Mouse (Mus musculus) MEL (cell line): ENCODE measurements around the gene Xrcc3. TPM values are rescaled to one million over a fixed set of nuclear protein-coding genes. Genes with fewer than 3 reads are reported as not detected.

Experiments
- DNase-seq: peaks from one replicate; pipeline ENCODE4 v3.0.0; 2011; ENCODE audit warnings: low read depth, low spot score
- H3K27ac ChIP-seq: 2 replicates; pipeline ENCODE4 v1.5.1; 2012; ENCODE audit warnings: low read depth, mild to moderate bottlenecking, control low read depth, low read length, moderate library complexity; ENCODE audit not compliant: control insufficient read depth
- H3K27me3 ChIP-seq, 2 experiments: fragments of 150-350 bp in 1 of 2; sonication (generic) in 1 of 2; 2 replicates each; pipeline ENCODE4 v1.6.1; 2012; ENCODE audit warnings: low read length in 2 of 2, mild to moderate bottlenecking in 2 of 2, improper control_type of control experiment in 1 of 2, moderate library complexity in 1 of 2; ENCODE audit not compliant: insufficient read depth in 2 of 2, control insufficient read depth in 1 of 2
- H3K36me3 ChIP-seq, 2 experiments: 2 replicates each; pipeline ENCODE4 v1.6.1; 2012 to 2014; ENCODE audit warnings: low read length in 2 of 2, improper control_type of control experiment in 1 of 2, inconsistent platforms in 1 of 2, mild to moderate bottlenecking in 1 of 2; ENCODE audit not compliant: insufficient read depth in 2 of 2, control insufficient read depth in 1 of 2
- H3K4me1 ChIP-seq, 2 experiments: fragments of 150-350 bp in 1 of 2; sonication (generic) in 1 of 2; 2 replicates each; pipeline ENCODE4 v1.6.1; 2012; ENCODE audit warnings: low read length in 2 of 2, improper control_type of control experiment in 1 of 2, mild to moderate bottlenecking in 1 of 2; ENCODE audit not compliant: insufficient read depth in 2 of 2, control insufficient read depth in 1 of 2
- H3K4me3 ChIP-seq, 2 experiments: fragments of 150-350 bp in 1 of 2; sonication (generic) in 1 of 2; 2 replicates each; pipeline ENCODE4 v1.5.1; 2012; ENCODE audit warnings: low read depth in 2 of 2, low read length in 2 of 2, mild to moderate bottlenecking in 2 of 2, moderate library complexity in 2 of 2, control low read depth in 1 of 2, improper control_type of control experiment in 1 of 2; ENCODE audit not compliant: control insufficient read depth in 1 of 2, insufficient read depth in 1 of 2
- H3K79me2 ChIP-seq: 2 replicates; pipeline ENCODE4 v1.6.1; 2012; ENCODE audit warnings: mild to moderate bottlenecking, low read length, moderate library complexity; ENCODE audit not compliant: control insufficient read depth, poor library complexity, insufficient read depth
- H3K9ac ChIP-seq: 2 replicates; pipeline ENCODE4 v1.6.1; 2012; ENCODE audit warnings: low read depth, mild to moderate bottlenecking, control low read depth, low read length, moderate library complexity; ENCODE audit not compliant: control insufficient read depth, poor library complexity, severe bottlenecking
- H3K9me3 ChIP-seq: fragments of 150-350 bp; sonication (generic); replicated peaks from 2 replicates; pipeline ENCODE4 v1.6.1; 2012; ENCODE audit warnings: mild to moderate bottlenecking, low read length, improper control_type of control experiment, moderate library complexity; ENCODE audit not compliant: insufficient read depth
- BHLHE40 ChIP-seq: IDR thresholded peaks from 2 replicates; pipeline ENCODE4 v1.6.1; 2012; ENCODE audit warnings: low read depth, mild to moderate bottlenecking, inconsistent platforms, low read length, improper control_type of control experiment, borderline replicate concordance
- ETS1 ChIP-seq: IDR thresholded peaks from 2 replicates; pipeline ENCODE4 v1.6.1; 2012; ENCODE audit warnings: low read depth, mild to moderate bottlenecking, inconsistent platforms, low read length, improper control_type of control experiment, moderate library complexity
- GABPA ChIP-seq: IDR thresholded peaks from 2 replicates; pipeline ENCODE4 v1.6.1; 2012; ENCODE audit warnings: low read depth, mild to moderate bottlenecking, inconsistent platforms, low read length, improper control_type of control experiment, moderate library complexity
- HCFC1 ChIP-seq: IDR thresholded peaks from 2 replicates; pipeline ENCODE4 v1.6.1; 2012; ENCODE audit warnings: low read depth, mild to moderate bottlenecking, inconsistent platforms, low read length, improper control_type of control experiment, moderate library complexity
- MAX ChIP-seq: IDR thresholded peaks from 2 replicates; pipeline ENCODE4 v1.6.1; 2011; ENCODE audit warnings: low read length, improper control_type of control experiment
- MXI1 ChIP-seq: IDR thresholded peaks from 2 replicates; pipeline ENCODE4 v1.6.1; 2011; ENCODE audit warnings: mild to moderate bottlenecking, low read depth, low read length, improper control_type of control experiment
- MYC ChIP-seq: IDR thresholded peaks from 2 replicates; pipeline ENCODE4 v1.6.1; 2011; ENCODE audit warnings: low read depth, mild to moderate bottlenecking, low read length, improper control_type of control experiment, moderate library complexity
- NRF1 ChIP-seq: IDR thresholded peaks from 2 replicates; pipeline ENCODE4 v1.6.1; 2014; ENCODE audit warnings: low read depth, mild to moderate bottlenecking, inconsistent platforms, low read length, improper control_type of control experiment, moderate library complexity; ENCODE audit not compliant: poor library complexity, insufficient read depth, severe bottlenecking
- RAD21 ChIP-seq: IDR thresholded peaks from 2 replicates; pipeline ENCODE4 v1.6.1; 2011; ENCODE audit warnings: mild to moderate bottlenecking, low read depth, low read length, improper control_type of control experiment
- SIN3A ChIP-seq: IDR thresholded peaks from 2 replicates; pipeline ENCODE4 v1.6.1; 2012; ENCODE audit warnings: low read length, improper control_type of control experiment, inconsistent platforms
- SMC3 ChIP-seq: IDR thresholded peaks from 2 replicates; pipeline ENCODE4 v1.6.1; 2011; ENCODE audit warnings: low read depth, low read length, improper control_type of control experiment
- TAL1 ChIP-seq: IDR thresholded peaks from 2 replicates; pipeline ENCODE4 v1.6.1; 2012; ENCODE audit warnings: mild to moderate bottlenecking, inconsistent platforms, low read length, moderate library complexity, mixed read lengths
- TBP ChIP-seq: IDR thresholded peaks from 2 replicates; pipeline ENCODE4 v1.8.0; 2011; ENCODE audit warnings: low read depth, low read length, improper control_type of control experiment
- polyA plus RNA-seq, 2 experiments: library from polyadenylated mRNA; stranded (reverse) in 1 of 2; unstranded in 1 of 2; fragments of >175 nt in 1 of 2; fragments of >200 nt in 1 of 2; gene quantifications; 2 replicates each; pipeline versions ENCODE4 v1.2.1 to v1.2.4; 2012; ENCODE audit warnings: low replicate concordance in 2 of 2, low read depth in 1 of 2; ENCODE audit not compliant: insufficient read length in 2 of 2, insufficient read depth in 1 of 2, missing spikeins in 1 of 2
- total RNA-seq: library from RNA; depleted of rRNA; stranded (reverse); fragments of 300-350 nt; gene quantifications from 2 replicates; pipeline ENCODE4 v1.2.3, GENCODE M21; 2012

Gene Xrcc3
- total and polyA plus RNA-seq, 3 experiments, result 9.0 to 18.8 TPM; not detected in 1

DNA sequence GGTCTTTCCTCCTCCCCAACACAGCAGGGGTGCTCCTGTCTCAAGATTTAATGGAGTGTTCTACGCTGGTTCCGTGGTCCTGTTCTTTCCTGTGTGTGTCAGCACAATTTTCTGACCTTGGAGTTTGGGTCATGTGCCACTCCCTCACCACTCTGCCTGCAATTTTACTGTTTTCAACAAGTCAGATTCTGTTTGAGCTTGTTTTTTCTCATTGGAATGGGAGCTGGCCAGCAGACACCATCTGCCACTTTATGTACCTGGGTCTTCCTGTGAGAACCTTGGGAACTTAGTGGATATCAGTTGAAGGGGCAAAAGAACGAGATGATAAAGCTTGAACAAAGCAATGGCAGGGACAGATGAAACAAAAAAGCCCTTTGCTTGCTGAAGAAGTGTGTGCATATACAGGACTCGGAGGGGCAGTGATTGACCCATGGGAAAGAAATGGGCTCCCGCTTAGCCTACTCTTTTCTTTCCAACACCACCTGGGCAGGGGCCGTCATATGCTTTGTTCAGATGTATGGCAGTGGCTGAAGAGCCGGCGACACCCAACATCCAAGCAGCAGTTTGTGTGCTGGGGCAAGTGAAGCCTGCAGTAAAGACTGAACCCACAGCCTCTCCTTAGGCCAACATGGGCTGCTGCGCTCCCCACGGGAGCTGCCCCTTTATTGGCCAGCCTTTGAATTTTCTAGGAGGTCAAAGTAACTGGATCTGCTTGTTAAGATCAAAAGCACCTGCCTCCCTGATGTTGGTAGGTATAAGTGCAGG lies 55.9 kb downstream of the Xrcc3 start:
- no peaks in the 10 kb centered on the region for H3K9me3 ChIP-seq
- TF ChIP-seq BHLHE40, result no peak
- TF ChIP-seq MXI1, result 0 out of 2 replicates have a peak, but pooled peaks have one; percentile 10
- TF ChIP-seq, all 39 proteins: peak for 1
- DNase-seq, result no peak
- no peaks in the 10 kb centered on the region for H3K27me3 ChIP-seq
- peak overlapping the region; percentile 86 for H3K9ac ChIP-seq
- peaks cover 26% of the 10 kb centered on the region for H3K79me2 ChIP-seq
- peaks cover 0 to 10% of the 10 kb centered on the region in 2 experiments; a peak in 2 of 4 replicates for H3K36me3 ChIP-seq
- H3K4me3 ChIP-seq, result peak overlapping the region; percentile 79 to 94
- no peak overlapping the region for H3K27ac ChIP-seq
- peaks cover 9 to 18% of the 10 kb centered on the region in 2 experiments for H3K4me1 ChIP-seq

- peak; percentile 39 for DNase-seq
- H3K9me3 ChIP-seq, result no peaks in the 10 kb centered on the region
- peaks cover 18% of the 10 kb centered on the region for H3K79me2 ChIP-seq
- H3K27me3 ChIP-seq, result no peaks in the 10 kb centered on the region
- TF ChIP-seq MXI1 (0 out of 2 replicates have a peak, but pooled peaks have one; percentile 20), TAL1 (no peak), NRF1 (no peak), MAX (no peak), SIN3A (0 out of 2 replicates have a peak, but pooled peaks have one; percentile 16)
- H3K36me3 ChIP-seq, result peaks cover 0 to 10% of the 10 kb centered on the region in 2 experiments; a peak in 2 of 4 replicates
- H3K4me1 ChIP-seq, result peaks cover 9 to 19% of the 10 kb centered on the region in 2 experiments
- no peak overlapping the region for H3K9ac ChIP-seq
- no peak overlapping the region for H3K27ac ChIP-seq
- H3K4me3 ChIP-seq, result no peak overlapping the region
These were observed 57.0 kb downstream of the Xrcc3 start for GRCm38 (mm10) chr12:111756698-111757082.

- TF ChIP-seq TAL1 (no peak), RAD21 (no peak), GABPA (no peak), MYC (no peak), ETS1 (no peak), TBP (no peak), HCFC1 (no peak), SMC3 (no peak)
- no peaks in the 10 kb centered on the region for H3K9me3 ChIP-seq
- no peak overlapping the region for H3K4me3 ChIP-seq
- H3K4me1 ChIP-seq, result peaks cover 9 to 20% of the 10 kb centered on the region in 2 experiments
- H3K79me2 ChIP-seq, result peaks cover 18% of the 10 kb centered on the region
- no peak overlapping the region for H3K27ac ChIP-seq
- DNase-seq, result no peak
- H3K9ac ChIP-seq, result no peak overlapping the region
- H3K36me3 ChIP-seq, result peaks cover 0 to 12% of the 10 kb centered on the region in 2 experiments; a peak in 2 of 4 replicates
- no peaks in the 10 kb centered on the region for H3K27me3 ChIP-seq
These were observed 57.5 kb downstream of the Xrcc3 start for GRCm38 (mm10) chr12:111756082-111756697.
